Mouse (Mus musculus) cerebellum, adult 2 months (tissue): ENCODE measurements around the gene Aprt.

Source experiments
- CTCF ChIP-seq: fragments of 200-500 bp; IDR thresholded peaks from 2 replicates; pipeline ENCODE4 v1.5.1; 2011; ENCODE audit warnings: low read depth, mild to moderate bottlenecking, control low read depth, low read length, moderate library complexity, borderline replicate concordance; ENCODE audit not compliant: insufficient read depth
- POLR2A ChIP-seq: fragments of 200-500 bp; IDR thresholded peaks from 2 replicates; pipeline ENCODE4 v1.6.1; 2011; ENCODE audit warnings: low read length, control low read depth, borderline replicate concordance; ENCODE audit not compliant: insufficient read depth

GRCm38 (mm10) chr8:122568109-122568504 is 8.6 kb downstream of the Aprt start:
- TF ChIP-seq CTCF (no peak), POLR2A (no peak)
